Mouse (Mus musculus) liver, postnatal 0 days (tissue): ENCODE results near the gene Snx8.

ENCODE experiments used
- CTCF ChIP-seq: sonication (generic); IDR thresholded peaks from 2 replicates; pipeline ENCODE4 v1.5.1; 2016; ENCODE audit warnings: antibody characterized with exemption, low read depth
- EP300 ChIP-seq: IDR thresholded peaks from 2 replicates; pipeline ENCODE4 v1.6.1; 2016; ENCODE audit warnings: antibody characterized with exemption, low read depth, mild to moderate bottlenecking

- peak; percentile 55 for TF ChIP-seq CTCF
- no peak for TF ChIP-seq EP300
Measured at GRCm38 (mm10) chr5:140333631-140334030, 55.4 kb downstream of the Snx8 start.
